Mouse (Mus musculus): ENCODE data around the gene Rbm20. TPM values are rescaled to one million over a fixed set of nuclear protein-coding genes. Genes with fewer than 3 reads are reported as not detected.

The Rbm20 gene
- polyA plus RNA-seq, 1 experiment from 2014 or later, result 2.5 TPM

DNA sequence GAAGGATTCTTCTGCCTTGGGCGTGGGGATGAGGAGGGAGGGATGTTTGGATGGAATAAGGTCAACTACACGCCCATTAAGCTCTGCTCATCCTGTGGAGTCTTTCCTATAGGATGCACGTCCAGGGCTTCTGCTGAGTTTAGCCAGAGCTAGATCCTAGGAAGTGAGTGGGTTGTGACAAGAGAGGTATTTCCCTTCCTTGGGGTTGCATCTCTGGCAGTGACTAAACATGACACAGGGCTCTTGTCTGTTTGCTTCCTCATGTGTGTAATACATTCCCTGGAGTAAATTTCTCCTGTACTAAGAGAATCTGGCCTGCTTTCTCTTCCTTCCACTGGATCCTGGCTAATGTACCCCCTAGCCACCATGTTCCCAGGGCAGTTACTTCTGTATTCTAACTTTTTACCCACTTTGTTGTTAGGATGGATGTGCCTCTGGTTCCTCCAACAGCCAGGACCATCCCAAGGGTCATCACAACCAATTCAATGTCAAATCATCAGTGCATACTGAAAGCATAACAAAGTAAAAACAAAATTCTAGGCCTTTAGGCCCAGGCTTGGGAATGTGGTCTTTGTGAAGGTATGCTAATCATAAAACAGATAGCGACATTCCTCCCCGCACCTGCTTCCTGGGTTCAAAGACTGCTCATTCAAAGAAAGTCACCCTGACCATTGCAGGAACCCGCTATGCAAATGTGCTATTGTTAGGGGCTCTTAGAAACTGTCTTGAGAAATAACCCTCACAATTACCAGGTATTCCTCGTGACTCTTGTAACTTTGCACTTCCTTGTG is 87.8 kb downstream of the Rbm20 start:
- H3K27me3 ChIP-seq (ENCODE audit: insufficient read depth, low read length), result no peaks in the 10 kb centered on the region
- no peak for TF ChIP-seq CTCF (IDR thresholded peaks at IDR 0.05; ENCODE audit: low read depth)
- H3K4me1 ChIP-seq (replicated peaks; ENCODE audit: insufficient read depth, low read length), result no peaks in the 10 kb centered on the region
- no peaks in the 10 kb centered on the region for H3K9me3 ChIP-seq (replicated peaks; ENCODE audit: low read length)
- no peaks in the 10 kb centered on the region for H3K36me3 ChIP-seq (ENCODE audit: insufficient read depth, low read length)
- ATAC-seq (replicated peaks; ENCODE audit: low FRiP score, low read depth), result no peak
- H3K4me3 ChIP-seq (replicated peaks; ENCODE audit: low read depth, low read length), result no peak overlapping the region
- no peak for DNase-seq (ENCODE audit: low spot score)
- no peak overlapping the region for H3K9ac ChIP-seq (ENCODE audit: low read depth, low read length)
- H3K27ac ChIP-seq, result no peak overlapping the region
- no peak overlapping the region for H3K4me2 ChIP-seq (ENCODE audit: low read length)
- WGBS, result 76% methylated on average over 6 of the region's 7 CpGs

DNA sequence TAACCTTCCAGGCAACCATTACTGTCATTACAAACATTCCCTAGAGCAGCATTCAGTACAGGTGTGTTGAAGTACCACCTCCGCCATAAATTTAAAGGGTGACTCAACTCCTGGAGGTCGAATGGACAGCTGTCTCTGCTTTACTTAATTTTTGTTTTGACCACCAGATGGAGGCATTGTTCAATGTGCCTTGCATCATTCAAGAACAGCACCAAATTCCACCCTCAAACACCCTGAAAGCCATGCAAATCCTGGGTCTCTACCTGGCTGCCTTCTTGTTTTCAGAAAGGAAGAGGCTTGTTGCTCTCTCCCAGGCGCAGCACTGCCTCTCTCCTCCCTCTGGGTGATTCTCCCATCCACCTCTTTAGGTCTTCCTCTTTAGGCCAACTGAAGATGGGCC is 91.4 kb downstream of the Rbm20 start:
- WGBS, result 18% methylated on average over 3 of the region's 3 CpGs
- H3K4me2 ChIP-seq (ENCODE audit: low read length), result no peak overlapping the region
- TF ChIP-seq CTCF (IDR thresholded peaks at IDR 0.05; ENCODE audit: low read depth), result peak; percentile 91

DNA sequence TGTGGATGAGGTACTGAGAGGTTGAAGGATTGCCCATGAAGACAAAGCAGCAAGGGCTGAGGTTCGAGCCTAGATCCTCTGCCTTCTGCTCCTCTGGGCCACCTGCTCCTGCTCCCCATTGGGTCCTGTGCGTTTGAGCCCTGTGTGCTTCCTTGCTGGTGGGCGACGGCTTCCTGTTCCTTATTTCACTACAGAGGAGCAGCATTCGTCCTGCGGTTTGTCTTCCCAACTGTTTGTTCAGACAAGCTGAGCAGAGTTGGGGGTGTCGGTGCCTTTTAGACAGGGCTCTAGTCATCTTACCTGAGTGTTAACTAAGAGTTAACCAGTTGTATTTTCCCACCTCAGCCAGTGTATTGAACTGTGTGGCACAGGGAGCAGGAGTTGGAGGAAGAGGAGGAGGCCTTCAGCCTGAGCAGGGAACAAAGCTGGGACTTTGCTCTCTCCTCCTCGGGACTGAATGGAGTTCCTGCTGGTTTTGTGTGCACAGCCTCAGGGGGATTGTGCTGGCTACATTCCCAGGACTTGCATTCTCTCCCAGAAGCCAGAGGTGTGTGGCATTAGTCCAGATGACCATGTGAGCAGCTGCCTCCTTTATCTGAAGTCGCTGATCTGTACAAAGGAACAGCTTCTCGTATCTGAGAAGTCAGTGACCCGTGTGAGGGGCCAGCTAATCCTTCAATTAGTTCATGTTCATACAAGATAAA is 97.0 kb downstream of the Rbm20 start:
- Histone ChIP-seq H3K4me3 (replicated peaks; ENCODE audit: low read depth, low read length) (no peak overlapping the region), H3K9me3 (replicated peaks; ENCODE audit: low read length) (no peaks in the 10 kb centered on the region), H3K9ac (ENCODE audit: low read depth, low read length) (no peak overlapping the region), H3K4me2 (ENCODE audit: low read length) (no peak overlapping the region), H3K4me1 (replicated peaks; ENCODE audit: insufficient read depth, low read length) (no peaks in the 10 kb centered on the region), H3K27me3 (ENCODE audit: insufficient read depth, low read length) (no peaks in the 10 kb centered on the region), H3K36me3 (ENCODE audit: insufficient read depth, low read length) (no peaks in the 10 kb centered on the region), H3K27ac (peak overlapping the region; percentile 11; the same call in 1 of the 2 replicates)
- ATAC-seq (replicated peaks; ENCODE audit: low FRiP score, low read depth) (no peak), DNase-seq (ENCODE audit: low spot score) (peak; percentile 56)
- no peak for TF ChIP-seq CTCF (IDR thresholded peaks at IDR 0.05; ENCODE audit: low read depth)
- WGBS, result 44% methylated on average over 11 of the region's 11 CpGs

More for the DNA sequence above, 91.4 kb downstream of the Rbm20 start:
- Histone ChIP-seq H3K36me3 (ENCODE audit: insufficient read depth, low read length) (no peaks in the 10 kb centered on the region), H3K27me3 (ENCODE audit: insufficient read depth, low read length) (no peaks in the 10 kb centered on the region), H3K27ac (no peak overlapping the region), H3K4me1 (replicated peaks; ENCODE audit: insufficient read depth, low read length) (no peaks in the 10 kb centered on the region), H3K9me3 (replicated peaks; ENCODE audit: low read length) (no peaks in the 10 kb centered on the region), H3K9ac (ENCODE audit: low read depth, low read length) (no peak overlapping the region), H3K4me3 (replicated peaks; ENCODE audit: low read depth, low read length) (no peak overlapping the region)
- ATAC-seq (replicated peaks; ENCODE audit: low FRiP score, low read depth), result no peak; the same call in 1 of the 2 replicates
- DNase-seq (ENCODE audit: low spot score), result peak; percentile 86

DNA sequence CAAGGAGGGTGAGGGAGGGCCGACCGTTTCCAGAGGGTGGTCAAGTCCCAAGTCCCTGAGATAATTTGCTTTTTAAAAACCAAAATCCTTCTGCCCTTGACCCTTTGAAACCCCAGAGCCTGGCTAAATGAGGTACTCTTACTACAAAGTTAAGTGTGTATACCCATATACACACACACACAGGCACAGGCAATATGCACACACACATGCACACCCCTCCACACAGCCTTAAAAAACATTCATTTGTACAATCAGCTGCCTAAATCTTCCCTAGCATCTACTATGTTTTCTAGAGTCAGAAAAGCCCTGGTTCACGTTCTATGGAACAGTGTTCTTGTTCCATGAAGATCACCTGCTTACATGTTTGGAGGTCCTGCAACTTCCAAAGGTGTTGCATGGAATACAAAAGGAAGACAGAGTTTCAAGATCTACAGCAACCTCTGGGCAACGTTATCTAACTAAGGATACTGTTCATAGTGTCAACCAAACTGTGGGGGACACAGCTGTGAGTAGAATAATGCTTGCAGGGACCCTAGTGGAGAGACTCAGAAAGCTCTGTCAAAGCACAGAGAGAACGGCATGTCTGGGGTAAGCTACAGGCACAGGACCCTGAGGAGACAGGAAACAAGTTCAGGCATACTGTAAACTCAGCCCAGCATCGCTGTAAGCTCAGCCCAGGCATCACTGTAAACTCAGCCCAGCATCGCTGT is 97.7 kb downstream of the Rbm20 start:
- Histone ChIP-seq H3K9ac (ENCODE audit: low read depth, low read length) (no peak overlapping the region), H3K4me3 (replicated peaks; ENCODE audit: low read depth, low read length) (no peak overlapping the region), H3K4me1 (replicated peaks; ENCODE audit: insufficient read depth, low read length) (no peaks in the 10 kb centered on the region), H3K4me2 (ENCODE audit: low read length) (no peak overlapping the region), H3K36me3 (ENCODE audit: insufficient read depth, low read length) (no peaks in the 10 kb centered on the region), H3K9me3 (replicated peaks; ENCODE audit: low read length) (no peaks in the 10 kb centered on the region), H3K27me3 (ENCODE audit: insufficient read depth, low read length) (no peaks in the 10 kb centered on the region), H3K27ac (no peak overlapping the region)
- 44% methylated on average over 7 of the region's 7 CpGs for WGBS
- no peak for ATAC-seq (replicated peaks; ENCODE audit: low FRiP score, low read depth)
- no peak for DNase-seq (ENCODE audit: low spot score)
- no peak for TF ChIP-seq CTCF (IDR thresholded peaks at IDR 0.05; ENCODE audit: low read depth)

DNA sequence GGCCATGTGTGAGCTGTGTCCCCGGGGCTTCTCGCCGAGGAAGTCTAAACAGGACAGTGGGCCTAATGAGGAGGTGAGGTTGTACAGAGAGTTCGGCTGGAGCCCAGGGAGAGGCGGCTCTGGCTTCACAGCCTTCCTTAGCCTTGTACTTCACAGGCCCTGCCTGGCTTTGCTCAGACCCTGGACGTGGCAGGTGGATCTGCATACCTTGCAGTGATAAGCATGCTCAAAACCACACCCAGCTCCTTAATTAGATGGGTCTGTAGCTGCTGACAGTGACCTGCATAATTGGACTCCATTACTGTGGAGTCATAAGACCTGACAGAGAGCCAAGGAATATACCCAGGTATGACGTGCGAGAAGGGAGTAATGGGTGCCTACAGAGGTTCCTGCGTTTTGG is 102.3 kb downstream of the Rbm20 start:
- no peak overlapping the region for H3K4me2 ChIP-seq (ENCODE audit: low read length)
- no peaks in the 10 kb centered on the region for H3K27me3 ChIP-seq (ENCODE audit: insufficient read depth, low read length)
- no peak overlapping the region for H3K4me3 ChIP-seq (replicated peaks; ENCODE audit: low read depth, low read length)
- no peak overlapping the region for H3K9ac ChIP-seq (ENCODE audit: low read depth, low read length)
- ATAC-seq (replicated peaks; ENCODE audit: low FRiP score, low read depth) (no peak), DNase-seq (ENCODE audit: low spot score) (no peak)
- no peak for TF ChIP-seq CTCF (IDR thresholded peaks at IDR 0.05; ENCODE audit: low read depth)
- H3K36me3 ChIP-seq (ENCODE audit: insufficient read depth, low read length), result no peaks in the 10 kb centered on the region
- 87% methylated on average over 9 of the region's 9 CpGs for WGBS
- no peaks in the 10 kb centered on the region for H3K9me3 ChIP-seq (replicated peaks; ENCODE audit: low read length)
- H3K27ac ChIP-seq, result no peak overlapping the region
- no peaks in the 10 kb centered on the region for H3K4me1 ChIP-seq (replicated peaks; ENCODE audit: insufficient read depth, low read length)

DNA sequence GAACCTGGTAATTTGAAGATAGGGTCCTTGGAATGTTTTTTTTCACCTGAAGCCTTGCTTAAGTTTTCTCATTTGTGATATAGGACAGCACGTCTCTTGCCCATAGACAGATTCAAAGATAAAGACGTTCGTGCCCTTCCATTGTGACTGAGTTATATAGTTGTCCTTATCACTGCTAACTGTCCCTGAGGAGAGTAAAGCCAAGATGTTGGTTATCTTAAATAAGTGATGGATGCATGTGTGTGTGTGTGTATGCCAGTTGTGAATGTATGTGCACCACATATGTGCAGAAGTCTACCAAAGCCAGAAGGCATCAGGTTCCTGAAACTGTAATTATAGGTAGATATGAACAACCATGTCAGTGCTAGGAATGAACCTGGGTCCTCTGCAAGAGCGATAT is 102.7 kb downstream of the Rbm20 start:
- no peak for ATAC-seq (replicated peaks; ENCODE audit: low FRiP score, low read depth)

More for the DNA sequence above, 102.7 kb downstream of the Rbm20 start:
- Histone ChIP-seq H3K27ac (no peak overlapping the region), H3K9me3 (replicated peaks; ENCODE audit: low read length) (no peaks in the 10 kb centered on the region), H3K4me1 (replicated peaks; ENCODE audit: insufficient read depth, low read length) (no peaks in the 10 kb centered on the region), H3K4me2 (ENCODE audit: low read length) (no peak overlapping the region), H3K36me3 (ENCODE audit: insufficient read depth, low read length) (no peaks in the 10 kb centered on the region), H3K4me3 (replicated peaks; ENCODE audit: low read depth, low read length) (no peak overlapping the region), H3K27me3 (ENCODE audit: insufficient read depth, low read length) (no peaks in the 10 kb centered on the region), H3K9ac (ENCODE audit: low read depth, low read length) (no peak overlapping the region)
- WGBS, result 93% methylated on average over 4 of the region's 4 CpGs
- no peak for DNase-seq (ENCODE audit: low spot score)
- no peak for TF ChIP-seq CTCF (IDR thresholded peaks at IDR 0.05; ENCODE audit: low read depth)

Data from kidney, postnatal 0 days (tissue).